Mouse (Mus musculus): ENCODE results near the gene Gm49721.
"Not testable (repeated sequence)": the region's sequence is repeated elsewhere in the genome, so short reads cannot be mapped to it uniquely, and the experiment has no call there.

DNA sequence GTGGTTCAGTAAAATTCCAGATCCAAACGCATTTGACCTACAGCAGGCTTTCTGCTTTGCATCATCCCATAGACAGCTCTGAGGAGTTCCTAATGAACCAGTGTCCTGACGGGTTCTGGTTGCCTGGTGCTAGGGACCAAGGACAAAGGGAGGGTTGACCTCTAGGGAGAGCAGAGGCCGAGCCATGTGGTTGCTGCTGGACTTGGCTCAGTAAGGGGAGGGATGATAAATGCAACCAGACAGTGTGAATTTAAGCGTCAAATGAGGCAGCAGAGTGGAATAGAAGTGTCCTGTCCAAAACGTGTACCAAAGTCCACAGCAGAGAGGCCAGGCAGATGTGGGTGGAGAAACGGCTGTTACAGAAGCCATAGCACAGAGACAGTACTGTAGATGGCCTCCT is 16.8 kb downstream of the Gm49721 start:
- TF ChIP-seq CTCF (IDR thresholded peaks at IDR 0.05; ENCODE audit: control insufficient read depth, insufficient read depth, insufficient read length); MYOG (IDR thresholded peaks at IDR 0.05; ENCODE audit: control insufficient read depth, extremely low read depth, insufficient read length): not testable (repeated sequence)

Data from C2C12 (cell line).